Mouse (Mus musculus) cortical plate, adult 2 months (tissue): ENCODE results near the gene Cd40lg.

Experiments used
- CTCF ChIP-seq: fragments of 200-500 bp; IDR thresholded peaks from 2 replicates; pipeline ENCODE4 v1.5.1; 2011; ENCODE audit warnings: mild to moderate bottlenecking, control low read depth, low read length; ENCODE audit not compliant: insufficient read depth; ENCODE audit errors: extremely low read depth
- POLR2A ChIP-seq: fragments of 200-500 bp; IDR thresholded peaks from 2 replicates; pipeline ENCODE4 v1.6.1; 2011; ENCODE audit warnings: mild to moderate bottlenecking, low read length, control low read depth; ENCODE audit not compliant: insufficient read depth; ENCODE audit errors: extremely low read depth

DNA sequence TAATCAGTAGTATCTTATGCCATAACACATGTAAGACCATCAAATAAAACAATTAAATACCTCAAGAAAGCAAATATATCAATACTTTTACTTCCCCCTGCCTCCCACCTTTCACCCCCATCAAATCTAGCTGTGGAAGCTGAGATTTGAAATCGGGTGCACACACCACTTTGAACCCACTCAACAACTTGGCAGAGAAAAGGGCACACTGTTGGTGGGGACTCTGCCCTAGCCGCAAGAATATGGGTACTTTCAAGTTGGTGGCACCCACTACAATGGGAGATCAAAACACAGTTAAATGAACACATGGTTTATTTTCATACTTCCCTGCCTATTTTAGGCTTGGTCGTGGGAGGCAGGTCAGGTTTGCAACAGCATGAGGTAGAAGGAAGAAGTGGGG is 9.9 kb downstream of the Cd40lg start:
- no peak for TF ChIP-seq CTCF
- no peak for TF ChIP-seq POLR2A
